Comparison of ENCODE assay signal across 10 mouse cellular contexts in the genomic region with DNA sequence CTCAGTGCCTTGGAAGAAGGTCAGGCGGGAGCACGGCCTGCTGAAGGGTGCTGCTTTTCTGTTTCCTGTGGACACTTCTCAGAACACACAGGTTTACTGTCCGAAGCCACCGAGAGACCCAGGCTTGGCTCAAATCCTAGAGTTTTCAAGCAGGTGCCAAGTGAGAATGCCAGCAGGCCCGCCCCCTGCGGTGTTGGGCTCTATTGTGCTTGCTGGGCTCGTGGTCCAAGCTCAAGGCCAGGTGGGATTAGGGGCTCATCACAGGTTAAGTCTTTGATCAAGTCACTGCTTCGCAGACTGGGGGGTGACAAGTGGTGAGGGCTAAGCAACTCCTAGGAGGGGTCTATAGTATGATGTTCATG. TPM values are rescaled to one million over a fixed set of nuclear protein-coding genes. Genes with fewer than 3 reads are reported as not detected.
DNase-seq lines count a peak whose midpoint lies in the region; ATAC-seq lines count a peak whose summit lies in the region.
"Had no signal": no experiment of that assay in that cellular context is flagged by ENCODE, and none has a peak within 500 bp of the region (broad histone marks: within the 10 kb centered on the region; RNA-seq: fewer than 3 reads in every experiment).

No protein-coding gene starts in this region.

- ATAC-seq in heart, embryonic 12.5 days (ENCODE audit: insufficient number of reproducible peaks, low FRiP score), result no peak
- ATAC-seq in limb, embryonic 13.5 days (ENCODE audit: low FRiP score, low read depth), result no peak

- H3K27ac ChIP-seq in heart, embryonic 12.5 days (ENCODE audit: poor library complexity, severe bottlenecking), result no peak overlapping the region
- H3K27ac ChIP-seq in limb, embryonic 13.5 days, result peak overlapping the region; percentile 88; the same call in 1 of the 2 replicates

- DNase-seq in heart, postnatal 4 days, result no peak
- DNase-seq in right cerebral cortex, postnatal 4 days, result peak; percentile 12
- no peak for DNase-seq in right cerebral cortex, postnatal 25 days
- DNase-seq in urinary bladder, postnatal 14 days (ENCODE audit: low spot score), result no peak
- DNase-seq in MN1 (ENCODE audit: low spot score), result no peak
- DNase-seq in layer of hippocampus, adult 8-10 months (ENCODE audit: low spot score in 2 of 2), result no peak

- H3K4me3 ChIP-seq in heart, embryonic 12.5 days, result peak overlapping the region; percentile 54
- peak overlapping the region; percentile 78 for H3K4me3 ChIP-seq in limb, embryonic 13.5 days

- H3K9me3 ChIP-seq in heart, embryonic 12.5 days (replicated peaks), result peaks cover 7% of the 10 kb centered on the region; the same call in 1 of the 2 replicates
- H3K9me3 ChIP-seq in limb, embryonic 13.5 days, result peaks cover 4% of the 10 kb centered on the region; the same call in 1 of the 2 replicates

- 7% methylated on average over 8 of the region's 8 CpGs for WGBS in heart, embryonic 12.5 days
- WGBS in limb, embryonic 13.5 days, result 9% methylated on average over 8 of the region's 8 CpGs

- 0 out of 2 replicates have a peak overlapping the region, but pooled peaks have one; percentile 52 for H3K9ac ChIP-seq in heart, embryonic 12.5 days
- H3K9ac ChIP-seq in limb, embryonic 13.5 days, result peak overlapping the region; percentile 92

- peak overlapping the region; percentile 93 for H3K4me2 ChIP-seq in heart, embryonic 12.5 days
- H3K4me2 ChIP-seq in limb, embryonic 13.5 days (replicated peaks), result peak overlapping the region; percentile 80

- H3K4me1 ChIP-seq in heart, embryonic 12.5 days (replicated peaks), result peaks cover 18% of the 10 kb centered on the region
- H3K4me1 ChIP-seq in limb, embryonic 13.5 days, result peaks cover 57% of the 10 kb centered on the region

- H3K27me3 ChIP-seq in heart, embryonic 12.5 days (replicated peaks), result peaks cover 87% of the 10 kb centered on the region
- H3K27me3 ChIP-seq in limb, embryonic 13.5 days, result peaks cover 48% of the 10 kb centered on the region

- H3K36me3 ChIP-seq in heart, embryonic 12.5 days, result no peaks in the 10 kb centered on the region
- H3K36me3 ChIP-seq in limb, embryonic 13.5 days, result peaks cover 26% of the 10 kb centered on the region

RNA-seq across cellular contexts. Expression of gene Cxcl14, which starts 0.3 kb away (rescaled TPM):
- 1.4 and 1.6 TPM in 2 replicates for polyA plus RNA-seq in heart, embryonic 12.5 days (2016; fragmentation: Nextera tagmentation; extraction: Ambion mirVana)
- under 1 TPM; 0.20 to 0.24 TPM for total RNA-seq in heart, postnatal 4 days (2021)
- 497 and 573 TPM in 2 replicates for polyA plus RNA-seq in limb, embryonic 13.5 days (2015; fragmentation: Nextera tagmentation; extraction: Ambion mirVana)
- 100 to 1,000 TPM; 120 to 148 (median 129) TPM for total RNA-seq in layer of hippocampus, adult 8-10 months (2022)
- total RNA-seq: CH12.LX had no signal

RNA-seq across cellular contexts. Expression of gene Neurog1, which starts 44.7 kb away (rescaled TPM):
- not detected in 2 replicates for polyA plus RNA-seq in heart, embryonic 12.5 days (2016; fragmentation: Nextera tagmentation; extraction: Ambion mirVana)
- not detected for total RNA-seq in heart, postnatal 4 days (2021)
- polyA plus RNA-seq in limb, embryonic 13.5 days (2015; fragmentation: Nextera tagmentation; extraction: Ambion mirVana), result not detected in 2 replicates
- total RNA-seq in layer of hippocampus, adult 8-10 months (2022), result under 1 TPM in 2 of 4 experiments, not detected in 2; 0.18 to 0.29 TPM
- total RNA-seq: CH12.LX; layer of hippocampus, postnatal 10 days had no signal

Comparison
In these comparisons a context has a peak if more than half of its experiments do, and no peak if none do; other contexts are left out.
1. RNA of gene Cxcl14, which starts 0.3 kb away (total RNA-seq): 120 to 148 TPM in layer of hippocampus, adult 8-10 months; 0.20 to 0.24 TPM in heart, postnatal 4 days; every median in the first group is over 10 times any median in the second.